Mouse (Mus musculus) CH12.LX (cell line): ENCODE measurements at regions not wholly inside any gene's neighbourhood (a gene's known extent, or its start where the extent isn't known, plus 50 kb on each side); places are given as distances from the start of the nearest gene placed in this dataset.

Experiments
- CTCF ChIP-seq, 2 experiments: IDR thresholded peaks in 1 of 2; conservative IDR thresholded peaks in 1 of 2; 2 replicates each; pipeline ENCODE4 v1.5.1; 2011 to 2012; ENCODE audit warnings: low read depth in 2 of 2, low read length in 2 of 2, improper control_type of control experiment in 1 of 2, inconsistent platforms in 1 of 2, mild to moderate bottlenecking in 1 of 2, moderate library complexity in 1 of 2
- JUND ChIP-seq: conservative IDR thresholded peaks from 2 replicates; pipeline ENCODE4 v1.6.1; 2011; ENCODE audit warnings: low read depth, low read length, improper control_type of control experiment
- MEF2A ChIP-seq: IDR thresholded peaks from 2 replicates; pipeline ENCODE4 v1.6.1; 2014; ENCODE audit warnings: low read depth, mild to moderate bottlenecking, inconsistent platforms, low read length, improper control_type of control experiment, borderline replicate concordance
- POLR2A ChIP-seq: IDR thresholded peaks from 2 replicates; pipeline ENCODE4 v1.6.1; 2011; ENCODE audit warnings: low read depth, mild to moderate bottlenecking, improper control_type of control experiment, low read length
- ZC3H11A ChIP-seq: IDR thresholded peaks from 2 replicates; pipeline ENCODE4 v1.6.1; 2012; ENCODE audit warnings: low read depth, mild to moderate bottlenecking, inconsistent platforms, low read length, improper control_type of control experiment

DNA sequence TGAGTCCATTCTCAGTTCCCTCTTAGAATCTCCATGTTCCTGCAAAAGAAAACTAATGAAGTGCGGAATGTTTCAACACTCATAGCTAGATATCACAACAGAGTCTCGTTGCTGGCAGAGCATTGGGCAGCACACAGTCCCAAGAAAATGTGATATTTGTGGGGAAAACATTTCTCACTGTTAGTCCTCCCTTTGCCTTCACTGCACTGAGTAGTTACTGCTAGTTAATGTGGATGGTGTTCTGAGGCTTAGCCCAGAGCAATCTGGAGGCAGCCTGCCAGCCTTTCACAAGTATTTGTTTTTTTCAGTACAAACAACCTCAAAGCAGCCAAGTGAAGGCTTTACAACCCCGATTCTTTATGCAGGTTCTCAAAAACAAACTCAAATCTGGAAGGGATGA lies 197.2 kb downstream of the Fam76b start:
- TF ChIP-seq MEF2A = no peak
- no peak for TF ChIP-seq JUND
- TF ChIP-seq POLR2A = no peak
- no peak for TF ChIP-seq ZC3H11A
- no peak for TF ChIP-seq CTCF (conservative IDR thresholded peaks at IDR 0.05 in 1 of 2, IDR thresholded peaks at IDR 0.05 in 1 of 2; ENCODE audit: low read depth in 2 of 2, low read length in 2 of 2)
